Mouse (Mus musculus) small intestine, adult 2 months (tissue): ENCODE results near the gene Vkorc1. TPM values are rescaled to one million over a fixed set of nuclear protein-coding genes. Genes with fewer than 3 reads are reported as not detected.
"Not testable (repeated sequence)": the region's sequence is repeated elsewhere in the genome, so short reads cannot be mapped to it uniquely, and the experiment has no call there.

Source experiments
- H3K27ac ChIP-seq: fragments of 200-500 bp; 2 replicates; pipeline ENCODE4 v1.5.1; 2012; ENCODE audit warnings: low read depth, low read length, control low read depth, inconsistent platforms; ENCODE audit not compliant: insufficient read depth
- H3K27me3 ChIP-seq: fragments of 200-500 bp; 2 replicates; pipeline ENCODE4 v1.6.1; 2012; ENCODE audit warnings: mild to moderate bottlenecking, moderate library complexity, low read length, inconsistent platforms; ENCODE audit not compliant: control insufficient read depth, insufficient read depth
- H3K36me3 ChIP-seq: fragments of 200-500 bp; 2 replicates; pipeline ENCODE4 v1.6.1; 2012; ENCODE audit warnings: mild to moderate bottlenecking, low read length, control low read depth, inconsistent platforms; ENCODE audit not compliant: control insufficient read depth, insufficient read depth
- H3K4me1 ChIP-seq: fragments of 200-500 bp; 2 replicates; pipeline ENCODE4 v1.6.1; 2012; ENCODE audit warnings: low read length, inconsistent platforms, mixed read lengths; ENCODE audit not compliant: control insufficient read depth, insufficient read depth, insufficient read length
- H3K4me3 ChIP-seq: fragments of 200-500 bp; 2 replicates; pipeline ENCODE4 v1.5.1; 2012; ENCODE audit warnings: low read depth, mild to moderate bottlenecking, control low read depth, inconsistent platforms, low read length, moderate library complexity
- CTCF ChIP-seq: fragments of 200-500 bp; IDR thresholded peaks from 2 replicates; pipeline ENCODE4 v1.5.1; 2012; ENCODE audit warnings: low read depth, mild to moderate bottlenecking, control low read depth, inconsistent platforms, low read length, moderate library complexity, mixed read lengths; ENCODE audit not compliant: insufficient replicate concordance, insufficient read length; ENCODE audit errors: extremely low read depth
- POLR2A ChIP-seq: fragments of 200-500 bp; IDR thresholded peaks from 2 replicates; pipeline ENCODE4 v1.6.1; 2012; ENCODE audit warnings: low read depth, mild to moderate bottlenecking, control low read depth, inconsistent platforms, low read length, moderate library complexity
- WGBS: fragments of 180-500 bp; shearing (Covaris S2); methylation state at CpG from one replicate; pipeline ENCODE4 v1.1.7; 2018; 5-methylcytosine and 5-hydroxymethylcytosine counted together
- polyA plus RNA-seq: library from polyadenylated mRNA; depleted of rRNA; stranded (reverse); fragments of >200 nt; gene quantifications from 2 replicates; pipeline ENCODE4 v1.2.3, GENCODE M21; 2012

The Vkorc1 gene
- polyA plus RNA-seq, 1 experiment: 94.3 TPM

DNA sequence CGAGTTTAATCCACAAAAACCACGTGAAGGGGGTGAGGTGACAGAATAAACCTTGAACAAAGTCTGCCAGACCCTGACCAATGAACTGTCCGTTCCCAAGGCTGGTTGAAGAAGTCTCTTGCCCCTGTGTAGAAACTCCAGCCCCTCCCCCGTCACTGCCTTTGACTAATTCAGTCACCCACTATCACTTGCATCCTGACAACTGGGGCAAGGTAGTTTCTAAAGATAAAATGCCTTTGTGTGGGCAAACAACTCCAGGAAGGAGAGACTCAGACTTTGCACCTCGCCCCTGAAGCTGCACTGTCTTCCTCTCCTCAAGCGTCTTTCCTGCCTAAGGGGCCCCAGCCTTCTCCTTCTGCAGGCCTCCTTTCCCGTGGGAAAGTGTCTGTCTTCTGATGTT is 4.6 kb upstream of the Vkorc1 start:
- TF ChIP-seq CTCF (no peak), POLR2A (no peak)
- Histone ChIP-seq H3K4me1 (peaks cover 15% of the 10 kb centered on the region), H3K4me3 (no peak overlapping the region), H3K27me3 (no peaks in the 10 kb centered on the region), H3K36me3 (no peaks in the 10 kb centered on the region), H3K27ac (peak overlapping the region; percentile 40; the same call in 1 of the 2 replicates)
- 9% methylated on average over 7 of the region's 7 CpGs for WGBS

DNA sequence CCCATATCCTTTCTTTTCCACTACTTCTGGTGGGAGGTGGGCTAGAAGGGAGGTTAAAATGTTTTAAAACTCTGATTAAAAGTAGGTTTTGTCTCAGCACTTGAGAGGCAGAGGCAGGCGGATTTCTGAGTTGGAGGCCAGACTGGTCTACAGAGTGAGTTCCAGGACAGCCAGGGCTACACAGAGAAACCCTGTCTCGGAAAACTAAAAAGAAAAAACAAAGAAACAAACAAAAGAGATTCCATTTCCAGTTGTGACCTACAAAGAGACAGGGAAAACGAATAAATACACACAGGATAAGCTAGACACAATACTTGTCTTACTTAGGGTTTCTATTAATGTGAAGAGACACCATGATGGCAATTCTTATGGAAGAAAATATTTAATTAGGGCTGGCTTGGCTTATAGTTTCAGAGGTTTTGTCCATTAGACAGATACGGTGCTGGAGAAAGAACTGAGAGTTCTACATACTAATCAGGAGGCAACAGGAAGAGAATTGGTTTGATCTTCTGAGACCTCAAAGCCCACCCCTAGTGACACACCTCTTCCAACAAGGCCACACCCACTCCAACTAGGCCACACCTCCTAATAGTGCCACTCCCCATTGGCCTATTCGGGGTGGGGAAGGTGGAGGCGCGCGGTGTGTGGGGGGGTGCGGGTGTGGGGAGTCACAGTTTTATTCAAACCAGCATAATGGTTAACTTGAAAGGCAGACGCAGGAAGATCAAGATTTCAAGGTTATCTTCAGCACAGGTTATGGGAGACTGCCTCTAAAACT is 3.0 kb upstream of the Vkorc1 start:
- Histone ChIP-seq H3K4me1 (peaks cover 14% of the 10 kb centered on the region), H3K27me3 (no peaks in the 10 kb centered on the region), H3K27ac (no peak overlapping the region), H3K36me3 (no peaks in the 10 kb centered on the region), H3K4me3 (no peak overlapping the region)
- no peak for TF ChIP-seq CTCF
- no peak for TF ChIP-seq POLR2A
- 31% methylated on average over 10 of the region's 10 CpGs for WGBS

DNA sequence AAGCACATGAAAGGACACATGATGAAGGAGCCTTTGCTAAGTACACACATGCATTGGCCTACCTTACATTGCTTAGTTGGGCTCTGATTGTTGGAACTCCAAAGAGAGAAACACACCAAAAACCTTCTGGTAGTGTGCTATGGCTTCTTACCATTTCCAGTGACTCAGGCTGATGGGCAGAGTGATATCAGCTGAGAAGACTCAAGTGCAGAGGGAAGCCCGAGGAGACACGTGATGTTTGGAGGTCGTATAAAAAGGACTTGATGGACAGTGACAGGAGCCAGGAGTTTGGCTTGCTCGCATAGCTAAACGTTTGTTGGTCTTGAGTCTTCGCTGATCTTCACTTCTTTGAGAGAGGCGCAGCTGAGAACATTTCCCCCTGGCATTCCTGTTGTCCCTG is 2.1 kb upstream of the Vkorc1 start:
- no peak for TF ChIP-seq POLR2A
- TF ChIP-seq CTCF: no peak
- Histone ChIP-seq H3K4me1 (peaks cover 14% of the 10 kb centered on the region), H3K4me3 (no peak overlapping the region), H3K27ac (no peak overlapping the region), H3K27me3 (no peaks in the 10 kb centered on the region), H3K36me3 (peaks cover 4% of the 10 kb centered on the region; the same call in 1 of the 2 replicates)
- 84% methylated on average over 7 of the region's 7 CpGs for WGBS

DNA sequence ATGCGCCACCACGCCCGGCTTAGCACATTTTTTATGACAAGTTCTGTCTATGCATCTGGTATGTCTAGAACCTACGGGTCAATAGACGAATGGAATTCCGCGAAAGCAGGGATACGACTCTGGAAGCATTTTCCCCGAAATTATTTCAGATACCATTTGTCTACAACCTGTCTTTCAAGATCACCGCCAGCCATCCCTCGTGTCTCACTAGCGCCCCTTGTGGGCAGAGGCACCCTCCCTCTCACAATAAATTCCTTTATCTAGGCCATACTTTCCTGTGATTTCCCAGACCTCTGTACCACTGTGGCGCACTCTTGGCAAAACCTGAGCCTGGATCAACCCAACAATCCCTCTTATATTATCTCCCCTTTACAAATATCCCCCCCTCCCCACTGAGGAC is 967 bp upstream of the Vkorc1 start:
- H3K4me3 ChIP-seq: no peak overlapping the region
- H3K36me3 ChIP-seq: peaks cover 4% of the 10 kb centered on the region; the same call in 1 of the 2 replicates
- no peak for TF ChIP-seq POLR2A
- TF ChIP-seq CTCF: peak; percentile 70; the same call in 1 of the 2 replicates
- H3K4me1 ChIP-seq: peaks cover 14% of the 10 kb centered on the region
- no peaks in the 10 kb centered on the region for H3K27me3 ChIP-seq
- WGBS: 55% methylated on average over 13 of the region's 13 CpGs
- H3K27ac ChIP-seq: no peak overlapping the region

DNA sequence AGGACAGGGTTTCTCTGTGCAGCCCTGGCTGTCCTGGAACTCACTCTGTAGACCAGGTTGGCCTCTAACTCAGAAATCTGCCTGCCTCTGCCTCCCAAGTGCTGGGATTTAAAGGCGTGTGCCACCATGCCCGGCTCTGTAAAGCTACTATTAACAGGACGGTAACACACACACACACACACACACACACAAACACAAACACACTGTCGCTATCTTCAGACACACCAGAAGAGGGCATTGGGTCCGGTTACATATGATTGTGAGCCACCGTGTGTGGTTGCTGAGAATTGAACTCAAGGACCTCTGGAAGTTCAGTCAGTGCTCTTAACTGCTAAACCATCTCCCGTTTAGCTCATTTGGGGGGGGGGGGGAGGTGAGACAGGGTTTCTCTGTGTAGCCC is 474 bp upstream of the Vkorc1 start:
- not testable (repeated sequence) for H3K27ac ChIP-seq, H3K27me3 ChIP-seq, H3K4me3 ChIP-seq, H3K36me3 ChIP-seq
- H3K4me1 ChIP-seq: peaks cover 14% of the 10 kb centered on the region
- WGBS: 60% methylated on average over 7 of the region's 7 CpGs

DNA sequence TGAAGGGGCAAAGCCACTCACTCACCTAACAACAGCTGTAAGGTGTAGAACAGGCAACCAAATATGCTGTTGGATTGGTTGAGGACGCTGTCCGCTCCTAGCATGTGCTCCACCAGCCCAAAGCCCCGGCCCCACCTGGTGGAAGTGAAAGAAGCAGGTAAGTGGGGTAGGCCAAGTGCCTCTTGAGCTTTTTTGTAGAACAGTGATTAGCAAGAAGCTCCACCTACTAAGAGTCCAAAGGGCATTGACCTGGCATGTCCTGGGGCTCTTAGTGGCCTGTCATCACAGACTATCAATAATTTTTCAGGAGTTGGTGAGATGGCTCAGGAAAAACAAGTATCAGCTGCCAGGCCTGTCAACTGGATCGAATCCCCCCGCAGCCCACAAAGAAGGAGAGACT is 937 bp downstream of the Vkorc1 start:
- Histone ChIP-seq H3K27me3 (no peaks in the 10 kb centered on the region), H3K4me1 (peaks cover 8% of the 10 kb centered on the region), H3K27ac (peak overlapping the region; percentile 31; the same call in 1 of the 2 replicates), H3K36me3 (peaks cover 6% of the 10 kb centered on the region; the same call in 1 of the 2 replicates), H3K4me3 (peak overlapping the region; percentile 65)
- 25% methylated on average over 5 of the region's 5 CpGs for WGBS
- no peak for TF ChIP-seq CTCF

DNA sequence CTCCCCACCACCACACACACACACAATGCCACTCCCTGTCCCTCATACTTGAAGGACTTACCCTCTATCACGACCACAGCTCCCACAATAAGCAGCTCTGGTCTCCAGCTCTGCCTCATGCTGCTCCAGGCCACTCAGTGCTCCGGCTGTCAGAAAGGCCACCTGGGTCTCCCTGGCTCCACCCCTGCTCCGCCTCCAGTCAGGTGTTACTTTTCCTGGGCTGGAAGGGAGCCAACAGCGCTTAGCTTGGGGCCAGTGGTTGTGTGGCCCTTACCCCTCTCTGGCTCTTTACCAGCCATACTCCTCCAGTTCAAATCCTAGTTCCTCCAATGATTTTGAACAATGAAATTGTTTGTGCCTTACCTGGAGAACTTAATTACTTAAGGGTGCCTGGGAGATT is 4.6 kb downstream of the Vkorc1 start, which contains the start of gene Prss53:
Gene Prss53 (minus strand): TSS at position 173 of the 400 bp plus-strand sequence.
- Histone ChIP-seq H3K27ac (no peak within 1 kb of the TSS), H3K36me3 (peaks cover 38% of the 10 kb centered on the region), H3K4me1 (peaks cover 4% of the 10 kb centered on the region), H3K27me3 (no peaks in the 10 kb centered on the region), H3K4me3 (no peak within 1 kb of the TSS)
- WGBS: 8% methylated on average over 4 of the region's 4 CpGs
- no peak for TF ChIP-seq CTCF
- TF ChIP-seq POLR2A: no peak
